Mouse (Mus musculus) testis, adult 2 months (tissue): Measurements from ENCODE around the gene Prcd.

Source experiments
- CTCF ChIP-seq: fragments of 200-500 bp; IDR thresholded peaks from 2 replicates; pipeline ENCODE4 v1.5.1; 2012; ENCODE audit warnings: low read depth, mild to moderate bottlenecking, inconsistent platforms, low read length, moderate library complexity; ENCODE audit not compliant: control insufficient read depth, insufficient read depth, insufficient replicate concordance
- POLR2A ChIP-seq: fragments of 200-500 bp; IDR thresholded peaks from 2 replicates; pipeline ENCODE4 v1.6.1; 2012; ENCODE audit warnings: low read depth, mild to moderate bottlenecking, inconsistent platforms, low read length, moderate library complexity; ENCODE audit not compliant: control insufficient read depth

DNA sequence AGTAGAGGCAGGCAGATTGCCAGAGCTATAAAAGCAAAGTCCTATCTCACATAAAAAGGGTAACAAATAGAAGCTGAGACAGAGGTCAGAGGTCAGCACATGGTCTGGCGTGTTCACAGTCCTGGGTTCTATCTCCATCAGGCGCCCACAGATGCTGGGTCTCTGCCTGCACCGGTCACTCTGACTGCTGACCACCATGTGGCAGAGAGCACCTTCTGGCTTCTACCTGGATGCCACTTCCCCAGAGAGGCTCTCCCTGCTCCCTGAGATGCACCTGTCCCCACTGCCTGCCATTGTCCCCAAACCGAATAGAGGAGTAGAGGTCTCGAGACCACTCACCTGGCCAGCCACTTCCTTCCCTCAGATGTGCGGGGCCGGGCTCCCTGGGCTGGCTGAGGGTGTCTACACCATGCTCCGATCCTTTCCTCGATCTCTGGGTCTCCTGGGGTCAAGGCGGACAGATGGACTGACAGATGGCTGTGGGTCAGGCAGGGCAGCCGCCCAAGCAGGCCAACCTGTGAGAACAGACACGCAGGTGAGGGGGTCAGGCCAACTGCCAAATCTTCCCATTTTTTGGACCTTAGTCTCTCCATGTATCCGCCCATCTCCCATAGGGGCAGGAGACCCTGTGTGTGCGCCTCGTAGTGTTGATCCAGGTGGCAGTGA, 43.2 kb upstream of the Prcd start:
- TF ChIP-seq POLR2A (no peak), CTCF (no peak)
